8 mouse cellular contexts compared by ENCODE assay signal in the genomic region with DNA sequence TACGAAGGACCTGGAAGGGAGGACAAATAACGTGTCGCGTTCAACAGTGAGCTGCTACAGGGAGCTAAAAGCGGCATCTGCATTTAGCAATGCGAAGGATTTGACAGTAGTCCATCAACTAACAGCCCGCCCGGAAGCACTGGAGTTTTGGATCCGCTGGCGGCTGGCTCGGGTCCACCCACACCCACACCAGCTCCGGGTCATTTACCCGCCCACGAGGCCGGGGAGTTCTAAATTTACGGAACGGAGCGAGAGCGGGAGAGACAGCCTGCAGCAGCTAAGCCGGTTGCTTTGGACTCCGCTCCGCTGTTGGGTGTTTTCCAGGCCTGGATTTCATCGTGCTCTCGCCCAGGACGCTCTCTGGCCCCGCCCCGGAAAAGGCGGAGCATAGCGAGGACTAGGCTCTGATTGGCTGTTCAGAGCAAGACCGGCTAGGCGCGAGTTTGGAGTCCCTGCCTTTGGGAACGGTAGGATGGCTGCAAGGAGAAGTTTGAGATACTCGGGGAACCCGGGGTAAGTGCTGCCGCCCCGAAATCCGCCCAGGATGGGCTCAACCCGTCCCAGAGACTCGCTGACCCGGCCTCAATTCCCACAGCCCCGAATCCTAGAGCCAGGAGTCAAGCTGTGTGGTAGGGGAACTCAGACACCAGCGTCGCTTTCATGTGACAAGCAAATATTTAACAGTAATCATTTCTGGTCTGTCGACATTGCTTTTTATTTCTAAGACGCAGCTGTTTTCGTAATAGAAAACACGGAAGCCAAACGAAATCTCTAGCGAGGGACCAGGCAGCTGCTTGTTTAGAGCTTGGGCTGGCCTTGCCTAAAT. TPM values are rescaled to one million over a fixed set of nuclear protein-coding genes. Genes with fewer than 3 reads are reported as not detected.
DNase-seq lines count a peak whose midpoint lies in the region; ATAC-seq lines count a peak whose summit lies in the region.

A gene (plus strand): TSS at position 414 of the 826 bp plus-strand sequence.

- ATAC-seq in inflammation-experienced regulatory T-cells, adult 6 months: peak; percentile 95
- peak; percentile 85 for ATAC-seq in megakaryocyte-erythroid progenitor cell, adult 5-6 weeks (replicated peaks; ENCODE audit: low FRiP score, low TSS enrichment, poor library complexity, severe bottlenecking)

- peak; percentile 100 for DNase-seq in adrenal gland, adult (ENCODE audit: inconsistent age in 2 of 2, low spot score in 1 of 2)
- peak; percentile 100 for DNase-seq in embryo, embryonic 10.5 days (ENCODE audit: low spot score)
- peak; percentile 100 for DNase-seq in gastrocnemius, postnatal 14 days
- DNase-seq in left cerebral cortex, postnatal 10 days (ENCODE audit: extremely low spot score in 1 of 2, low spot score in 2 of 2): peak; percentile 99
- peak; percentile 100 for DNase-seq in right cerebral cortex, postnatal 25 days
- DNase-seq in urinary bladder, postnatal 4 days (ENCODE audit: low spot score in 2 of 2): peak; percentile 99 to 100

- intact Hi-C loops in gastrocnemius, postnatal 14 days (cut with DNase I; ENCODE audit: low total_unique reads): no loop called here
- intact Hi-C loops in left cerebral cortex, postnatal 10 days (cut with DNase I): loop anchor here (10.0 kb wide), 1 partner anchor 823 kb away; no protein-coding TSS in a partner anchor

RNA-seq across cellular contexts. Expression of the gene that starts here (rescaled TPM):
- 1 to 10 TPM in 1 of 2 experiments, under 1 TPM in 1; 0.55 to 1.1 TPM for total RNA-seq in gastrocnemius, postnatal 14 days (2021)
- polyA plus RNA-seq in inflammation-experienced regulatory T-cells, adult 6 months (2017; shearing (Covaris generic)): 10 to 100 TPM in 1 of 3 experiments, 1 to 10 TPM in 2; 8.1 to 18.0 (median 9.1) TPM
- total RNA-seq in left cerebral cortex, postnatal 10 days (2021): 1 to 10 TPM; 2.7 to 3.6 TPM
- 43.9 and 56.0 TPM in 2 replicates for total RNA-seq in megakaryocyte-erythroid progenitor cell, adult 5-6 weeks (2014; fragmentation: Nextera tagmentation)
- 94.8 and 107 TPM in 2 replicates for total RNA-seq in megakaryocyte-erythroid progenitor cell, adult 5-6 weeks (2017)

Comparison
In these comparisons a context has a peak if more than half of its experiments do, and no peak if none do; other contexts are left out.
1. Peak in every context shown above with its lines: DNase-seq and ATAC-seq.
2. RNA of the gene that starts here (total RNA-seq): 43.9 to 107 TPM in megakaryocyte-erythroid progenitor cell, adult 5-6 weeks; 2.7 to 3.6 TPM in left cerebral cortex, postnatal 10 days and 0.55 to 1.1 TPM in gastrocnemius, postnatal 14 days; every median in the first group is over 4 times any median in the second.